Mouse (Mus musculus): Measurements from ENCODE around the gene Birc2. TPM values are rescaled to one million over a fixed set of nuclear protein-coding genes. Genes with fewer than 3 reads are reported as not detected.

Gene Birc2
- polyA plus RNA-seq, 1 experiment: 43.6 TPM

- H3K4me3 ChIP-seq (ENCODE audit: control insufficient read depth, insufficient read depth, low read length): no peak overlapping the region
- TF ChIP-seq CTCF (IDR thresholded peaks at IDR 0.05; ENCODE audit: borderline replicate concordance, control insufficient read depth, extremely low read depth, insufficient read depth, low read length, poor library complexity) (no peak), POLR2A (IDR thresholded peaks at IDR 0.05; ENCODE audit: control insufficient read depth, extremely low read depth, insufficient read depth, low read length, poor library complexity) (no peak)
- peaks cover 16% of the 10 kb centered on the region for H3K36me3 ChIP-seq (ENCODE audit: control insufficient read depth, insufficient read depth, low read length)
- peaks cover 29% of the 10 kb centered on the region for H3K4me1 ChIP-seq (replicated peaks; ENCODE audit: control insufficient read depth, insufficient read depth, low read length)
- H3K27me3 ChIP-seq (ENCODE audit: control insufficient read depth, insufficient read depth, low read length): no peaks in the 10 kb centered on the region
- DNase-seq: no peak
- 85% methylated on average over 5 of the region's 5 CpGs for WGBS
- no peak overlapping the region for H3K27ac ChIP-seq (ENCODE audit: control insufficient read depth, insufficient read depth, low read length)
Observed at GRCm38 (mm10) chr9:7769491-7769890, 67.4 kb downstream of the Birc2 start.

DNA sequence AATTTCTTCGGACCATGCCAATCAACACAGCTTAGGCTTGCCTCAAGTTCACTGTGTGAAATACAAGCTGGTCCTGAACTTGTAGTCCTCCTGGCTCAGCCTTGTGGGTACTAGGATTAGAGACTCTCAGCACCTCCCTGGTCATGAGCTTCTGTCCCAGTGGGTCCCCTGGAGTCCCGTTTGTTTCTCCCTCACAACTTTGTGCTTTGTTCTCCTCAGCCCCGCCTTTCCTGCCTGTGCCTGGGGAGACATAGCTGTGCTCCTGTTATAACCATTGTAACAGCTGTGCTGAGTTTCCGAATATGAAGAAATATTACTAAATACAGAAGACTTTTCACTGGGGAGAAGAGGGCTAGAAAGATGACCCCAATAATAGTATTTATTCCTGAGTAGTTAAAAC is 67.8 kb downstream of the Birc2 start:
- Histone ChIP-seq H3K27me3 (ENCODE audit: control insufficient read depth, insufficient read depth, low read length) (no peaks in the 10 kb centered on the region), H3K27ac (ENCODE audit: control insufficient read depth, insufficient read depth, low read length) (peak overlapping the region; percentile 56; the same call in 1 of the 2 replicates), H3K36me3 (ENCODE audit: control insufficient read depth, insufficient read depth, low read length) (peaks cover 16% of the 10 kb centered on the region), H3K4me1 (replicated peaks; ENCODE audit: control insufficient read depth, insufficient read depth, low read length) (peaks cover 26% of the 10 kb centered on the region), H3K4me3 (ENCODE audit: control insufficient read depth, insufficient read depth, low read length) (no peak overlapping the region)
- 66% methylated on average over 4 of the region's 4 CpGs for WGBS
- TF ChIP-seq POLR2A (IDR thresholded peaks at IDR 0.05; ENCODE audit: control insufficient read depth, extremely low read depth, insufficient read depth, low read length, poor library complexity) (no peak), CTCF (IDR thresholded peaks at IDR 0.05; ENCODE audit: borderline replicate concordance, control insufficient read depth, extremely low read depth, insufficient read depth, low read length, poor library complexity) (no peak)
- peak; percentile 35 for DNase-seq

Other genes starting within 250 kb of the Birc2 start
- 0.04 TPM in 1 of 2 replicates, not detected in the other for gene Mmp20, start 208.8 kb downstream of the Birc2 start, polyA plus RNA-seq (2012; rRNA removed)
- gene Mmp7, start 145.0 kb downstream of the Birc2 start, polyA plus RNA-seq (2012; rRNA removed): 1.1 and 2.3 TPM in 2 replicates
- 123 and 128 TPM in 2 replicates for gene Tmem123, start 73.0 kb downstream of the Birc2 start, polyA plus RNA-seq (2012; rRNA removed)
- 30.7 and 33.5 TPM in 2 replicates for gene Birc3, start 36.1 kb upstream of the Birc2 start, polyA plus RNA-seq (2012; rRNA removed)
- 13.3 and 14.4 TPM in 2 replicates for gene Yap1, start 167.5 kb upstream of the Birc2 start, polyA plus RNA-seq (2012; rRNA removed)
- gene Cfap300, start 205.8 kb upstream of the Birc2 start, polyA plus RNA-seq (2012; rRNA removed): 0.62 and 0.93 TPM in 2 replicates